Mouse (Mus musculus) testis, postnatal 10 days (tissue): ENCODE data around the gene Nfatc2ip.
A peak's percentile ranks its signal among the peaks of the same experiment; 100 is the strongest.
"Not testable (repeated sequence)": the region's sequence is repeated elsewhere in the genome, so short reads cannot be mapped to it uniquely, and the experiment has no call there.

Source experiments
- DNase-seq: peaks from one replicate; pipeline ENCODE4 v3.0.0; 2021; ENCODE audit warnings: low spot score

Nfatc2ip gene

DNA sequence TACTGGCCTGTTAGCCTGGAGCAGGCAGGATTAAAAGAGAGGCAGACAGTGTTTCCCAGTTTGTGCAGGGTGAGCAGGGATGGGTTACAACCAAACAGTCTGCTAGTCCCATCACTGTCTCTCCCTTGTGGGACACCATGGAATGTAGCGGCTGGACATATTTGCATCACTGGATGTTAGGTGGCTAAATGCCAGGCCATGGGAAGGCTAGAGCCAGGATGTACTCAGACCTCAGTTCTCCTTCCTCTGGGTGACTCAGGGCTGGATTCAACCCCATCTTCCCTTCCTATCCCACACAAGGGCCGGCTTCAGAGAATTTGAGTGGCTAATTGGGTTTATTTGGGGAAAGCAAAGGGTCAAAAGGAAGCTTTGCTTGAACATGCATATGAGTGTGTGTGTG lies 12.1 kb upstream of the Nfatc2ip start:
- no peak for DNase-seq

DNA sequence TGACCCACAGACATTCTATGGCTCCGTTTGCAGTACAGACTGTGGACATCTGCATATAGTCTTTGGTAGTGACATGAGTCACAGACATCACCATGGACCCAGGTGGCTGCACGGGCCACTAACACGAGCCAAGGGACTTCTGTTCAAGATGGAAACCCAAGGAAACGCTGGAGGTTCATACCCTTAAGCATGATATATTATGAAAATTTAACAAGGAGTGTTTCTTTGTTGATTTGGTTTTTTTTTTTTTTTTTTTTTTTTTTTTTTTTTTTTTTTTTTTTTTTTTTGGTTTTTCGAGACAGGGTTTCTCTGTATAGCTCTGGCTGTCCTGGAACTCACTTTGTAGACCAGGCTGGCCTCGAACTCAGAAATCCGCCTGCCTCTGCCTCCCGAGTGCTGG lies 6.0 kb upstream of the Nfatc2ip start:
- DNase-seq, result not testable (repeated sequence)

DNA sequence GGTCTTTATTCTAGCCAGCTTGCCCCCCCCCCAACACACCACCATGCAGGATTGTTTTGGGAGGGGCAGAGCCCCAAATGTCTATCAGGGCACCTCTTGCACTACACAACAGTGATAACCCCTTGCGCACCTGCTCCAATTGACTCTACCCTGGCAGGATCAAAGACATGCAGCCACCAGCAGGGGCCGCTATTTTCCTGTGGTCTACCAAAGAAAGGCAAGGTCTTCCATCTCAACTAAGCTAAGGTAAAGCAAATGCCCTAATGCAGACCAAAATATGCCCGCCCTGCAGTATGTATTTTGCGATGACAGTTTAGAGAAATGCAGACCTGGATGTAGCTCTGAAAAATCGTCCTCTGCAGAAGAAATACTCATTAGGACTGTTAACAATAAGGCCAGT lies 3.0 kb upstream of the Nfatc2ip start:
- peak; percentile 93 for DNase-seq

DNA sequence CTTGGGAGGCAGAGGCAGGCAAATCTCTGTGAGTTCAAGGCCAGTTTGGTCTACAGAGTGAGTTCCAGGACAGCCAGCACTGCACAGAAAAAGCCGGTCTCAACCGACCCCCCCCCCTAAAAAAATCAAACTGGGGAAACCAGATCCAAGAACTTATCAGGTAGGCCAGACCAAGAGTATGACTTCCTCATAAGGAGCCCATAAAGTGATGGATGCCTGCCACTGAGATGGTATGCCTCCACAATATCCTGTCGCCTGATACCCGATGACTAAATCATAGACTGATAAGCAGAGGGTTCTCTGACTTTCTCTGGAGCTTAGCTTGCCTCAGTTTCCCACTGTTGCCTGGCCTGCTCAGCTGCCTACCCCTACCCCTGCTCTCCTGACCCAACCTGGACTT lies 1.3 kb upstream of the Nfatc2ip start:
- DNase-seq, result no peak

DNA sequence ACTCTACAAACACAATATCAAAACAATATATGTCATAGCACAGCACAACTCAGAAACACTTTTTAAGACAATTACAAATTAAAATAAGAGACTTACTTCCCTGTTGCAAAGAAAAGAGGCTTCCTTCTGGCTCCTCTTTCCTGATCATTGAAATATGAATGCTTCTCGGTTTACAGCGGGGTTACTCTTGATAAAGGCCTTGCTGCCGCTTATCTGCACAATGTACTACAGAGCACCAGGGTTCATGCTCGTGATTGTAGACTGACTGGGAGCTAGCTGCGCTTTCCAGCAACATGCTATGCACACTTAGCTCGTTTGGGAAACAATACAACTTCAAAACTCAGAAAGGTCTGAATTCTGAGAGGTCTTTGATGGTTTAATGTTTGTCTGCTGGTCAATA lies 684 bp upstream of the Nfatc2ip start:
- DNase-seq, result no peak

DNA sequence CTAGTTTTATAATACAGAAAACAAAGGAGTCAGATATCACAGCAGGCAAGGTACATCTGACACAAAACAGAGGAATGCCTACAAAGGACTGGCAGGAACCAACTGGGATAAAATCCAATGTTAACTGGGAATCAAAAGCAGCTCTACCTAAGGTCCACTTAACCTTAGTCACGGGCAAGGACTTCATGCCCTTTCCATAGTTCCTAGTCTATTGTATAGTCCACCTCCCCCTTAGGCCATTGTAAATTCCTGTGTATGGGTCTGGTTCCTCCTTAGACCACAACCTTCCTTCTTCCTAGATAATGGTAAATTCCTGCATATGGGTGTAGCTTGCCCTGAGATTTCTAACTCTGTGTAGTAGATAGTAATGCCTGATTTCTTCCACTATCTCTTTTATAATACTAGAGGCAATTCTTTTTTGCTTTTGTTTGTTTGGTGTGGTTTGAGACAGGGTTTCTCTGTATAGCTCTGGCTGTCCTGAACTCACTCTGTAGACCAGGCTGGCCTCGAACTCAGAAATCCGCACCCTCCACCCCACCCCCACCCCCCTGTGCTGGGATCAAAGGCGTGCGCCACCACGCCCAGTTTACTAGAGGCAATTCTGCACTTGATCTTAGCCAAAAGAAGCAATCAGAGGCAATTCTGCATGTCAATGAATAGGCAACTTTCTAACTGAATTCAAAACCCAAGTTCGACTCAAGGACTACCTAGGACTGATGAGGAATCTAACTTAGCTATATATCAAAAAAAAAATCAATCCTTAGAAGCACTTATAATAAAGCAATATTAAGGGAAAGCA lies 4.3 kb downstream of the Nfatc2ip start:
- DNase-seq, result not testable (repeated sequence)

DNA sequence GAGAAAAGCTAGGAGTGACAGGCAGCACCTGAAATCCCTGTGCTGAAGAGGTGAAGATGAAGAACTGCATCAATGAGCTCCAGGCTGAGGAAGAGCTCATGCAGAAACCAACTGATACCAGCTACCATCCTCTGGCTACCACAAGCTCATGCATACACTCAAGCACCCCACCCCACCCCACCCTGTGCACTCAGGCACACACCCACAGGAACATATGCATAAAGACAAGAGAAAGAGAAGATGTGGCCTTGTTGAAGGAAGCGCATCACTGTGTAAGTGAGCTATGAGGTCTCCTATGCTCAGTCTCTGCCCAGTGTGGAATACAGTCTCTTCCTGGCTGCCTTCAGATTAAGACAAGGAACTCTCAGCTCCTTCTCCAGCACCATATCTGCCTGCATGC lies 8.4 kb downstream of the Nfatc2ip start:
- no peak for DNase-seq

DNA sequence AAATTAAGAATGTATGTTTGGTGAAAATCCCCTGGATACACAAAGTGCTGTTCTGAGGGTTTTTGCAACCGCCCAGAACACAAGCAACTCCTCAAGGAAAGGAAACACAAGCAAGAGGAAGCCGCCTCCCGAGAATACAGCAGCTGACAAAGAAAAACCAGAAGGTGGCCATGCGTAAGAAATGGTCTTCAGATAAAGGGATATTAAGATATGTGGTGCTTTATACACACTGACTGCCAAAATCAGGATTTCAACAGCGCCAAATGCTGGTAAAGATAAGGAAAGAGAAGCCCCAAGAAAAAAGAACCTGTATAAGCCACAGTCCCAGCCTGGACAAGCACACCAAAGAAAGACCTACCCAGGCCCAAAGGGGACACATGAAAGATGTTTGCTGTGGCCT lies 13.0 kb downstream of the Nfatc2ip start:
- no peak for DNase-seq

DNA sequence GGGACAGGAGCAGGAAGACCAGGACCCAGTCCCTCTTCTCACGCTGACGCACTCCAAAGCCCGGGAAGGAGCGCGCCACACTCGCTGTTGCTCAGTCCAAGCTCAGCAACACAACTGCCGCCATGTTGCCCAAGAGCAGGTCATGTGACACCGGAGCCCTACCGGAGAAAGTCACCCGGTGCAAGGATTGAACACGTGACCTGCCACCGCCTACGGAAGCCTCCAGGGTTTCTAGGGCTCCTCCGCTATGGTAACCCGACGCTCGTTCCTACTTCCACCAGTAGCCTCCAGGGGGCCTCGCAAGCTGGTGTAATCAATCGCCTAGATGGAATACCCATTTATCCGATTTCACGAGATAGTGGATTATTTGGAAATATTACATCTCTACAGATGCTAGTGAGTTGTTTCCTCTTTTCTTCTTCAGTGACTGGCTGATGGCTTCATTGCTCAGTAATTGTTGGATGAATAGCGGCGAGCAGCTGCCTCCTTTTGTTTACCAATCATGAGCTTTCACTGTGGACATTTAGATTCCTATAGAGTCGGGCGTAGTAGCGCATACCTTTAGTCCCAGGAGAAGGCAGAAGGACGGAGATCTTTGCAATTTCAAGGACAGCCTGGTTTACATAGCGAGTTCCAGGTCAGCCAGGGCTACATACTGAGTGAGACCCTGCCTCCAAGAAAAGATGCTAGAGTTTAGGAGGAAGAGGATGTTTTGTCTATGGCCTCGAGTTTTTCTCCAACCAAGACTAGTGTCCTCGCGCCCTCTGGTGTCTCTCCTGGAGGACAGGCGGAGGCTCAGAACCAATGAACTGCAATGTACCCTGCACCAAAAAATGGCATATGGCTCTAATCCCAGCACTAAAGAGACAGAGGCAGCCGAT lies 19.0 kb downstream of the Nfatc2ip start, which contains the start of gene Spns1:
Spns1 (minus strand) TSS at position 173 of the 881 bp plus-strand sequence.
- peak; percentile 95 for DNase-seq

DNA sequence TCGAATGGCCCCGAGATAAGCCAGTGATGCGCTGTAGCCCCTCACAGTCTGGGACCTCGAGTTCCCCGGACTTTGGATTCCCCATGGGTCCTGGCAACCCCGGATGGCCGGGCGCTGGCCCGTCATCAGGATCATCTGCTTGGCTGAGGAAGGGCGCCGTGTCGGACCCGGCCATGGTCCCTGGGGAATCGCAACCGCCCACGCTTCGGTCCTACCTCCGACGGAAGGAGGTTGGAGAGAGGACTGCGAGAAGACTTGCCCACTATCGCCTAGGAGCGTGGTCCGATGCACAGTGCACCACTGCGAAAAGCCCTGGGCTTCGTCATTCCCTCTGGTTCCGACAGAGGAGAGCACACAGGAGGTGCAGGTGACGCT lies 19.6 kb downstream of the Nfatc2ip start:
- peak; percentile 62 for DNase-seq

DNA sequence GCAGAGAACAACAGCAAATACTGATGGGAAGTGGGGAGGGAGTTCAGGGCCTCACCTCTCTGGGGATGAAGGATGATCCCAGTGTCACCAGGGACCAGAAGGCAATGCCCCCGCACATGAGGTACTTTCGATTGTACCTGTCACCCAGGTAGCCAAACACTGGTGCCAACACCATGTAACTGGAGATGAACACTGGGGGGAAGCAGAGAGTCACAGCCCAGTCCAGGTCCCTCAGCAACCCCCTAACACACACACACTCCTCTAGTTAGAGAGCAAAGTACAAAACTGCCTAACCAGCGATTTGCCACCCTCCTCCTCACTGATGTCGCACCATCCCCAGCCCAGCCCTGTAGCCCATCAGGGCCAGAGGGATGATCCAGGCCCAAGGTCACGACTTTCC lies 21.5 kb downstream of the Nfatc2ip start:
- no peak for DNase-seq

DNA sequence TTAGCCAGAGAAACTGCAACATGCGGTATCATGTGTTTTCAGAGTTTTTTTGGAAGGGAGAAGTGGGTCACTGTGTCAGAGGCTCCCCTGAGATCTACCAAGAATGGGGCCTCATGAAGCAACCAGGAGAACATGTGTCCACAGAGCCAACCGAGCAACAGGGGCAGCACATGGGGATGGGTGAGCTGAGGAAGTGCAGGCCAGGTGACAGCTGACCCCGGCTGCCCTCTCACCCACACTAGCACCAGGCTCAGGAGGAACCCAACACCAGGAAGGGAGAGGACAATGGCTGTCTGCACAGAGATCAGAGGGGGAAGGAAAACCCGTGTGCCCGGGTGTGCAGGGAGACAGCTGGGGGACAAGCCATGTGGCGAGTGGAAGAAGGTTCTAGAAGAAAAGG lies 22.0 kb downstream of the Nfatc2ip start:
- no peak for DNase-seq

DNA sequence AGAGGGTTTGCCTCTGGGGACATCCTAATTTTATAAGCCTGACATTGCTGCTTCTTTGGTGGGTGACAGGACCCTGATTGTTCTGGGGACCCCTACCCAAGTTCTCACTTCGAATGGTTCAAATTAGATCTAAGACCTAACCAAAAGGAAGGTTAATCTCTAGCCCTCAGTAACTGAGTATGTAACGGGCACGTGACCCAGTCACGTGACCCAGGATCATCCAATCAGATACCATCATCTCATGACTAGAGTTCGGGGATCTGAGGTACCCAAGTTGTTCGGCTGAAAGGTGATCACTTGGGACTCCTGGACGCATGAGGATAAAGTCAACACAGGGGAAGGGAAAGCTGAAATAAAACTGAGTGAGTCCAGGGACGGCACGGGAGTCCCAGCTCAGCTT lies 23.5 kb downstream of the Nfatc2ip start:
- no peak for DNase-seq

DNA sequence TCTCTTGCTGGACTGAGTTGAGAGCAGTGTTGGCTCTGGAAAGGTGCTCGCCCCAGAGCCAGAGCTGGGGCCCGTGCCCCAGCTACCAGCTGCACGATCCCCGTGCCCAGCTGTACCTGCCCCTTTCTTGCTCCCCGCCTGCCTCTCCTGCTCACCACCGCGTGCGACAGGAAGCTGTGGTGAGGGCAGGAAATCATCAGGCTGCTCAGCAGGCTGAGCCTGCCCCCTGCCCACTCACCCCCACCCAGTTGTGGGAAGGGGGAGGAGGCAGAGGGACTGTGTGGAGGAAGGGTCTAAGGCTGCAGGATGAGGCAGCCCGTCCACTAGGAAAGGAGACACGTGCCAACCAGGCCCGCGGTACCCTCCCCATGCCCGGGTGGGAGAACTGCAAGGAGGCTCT lies 27.1 kb downstream of the Nfatc2ip start, which contains the start of gene Lat:
Lat (minus strand) TSS at position 178 of the 400 bp plus-strand sequence.
- DNase-seq, result no peak

DNA sequence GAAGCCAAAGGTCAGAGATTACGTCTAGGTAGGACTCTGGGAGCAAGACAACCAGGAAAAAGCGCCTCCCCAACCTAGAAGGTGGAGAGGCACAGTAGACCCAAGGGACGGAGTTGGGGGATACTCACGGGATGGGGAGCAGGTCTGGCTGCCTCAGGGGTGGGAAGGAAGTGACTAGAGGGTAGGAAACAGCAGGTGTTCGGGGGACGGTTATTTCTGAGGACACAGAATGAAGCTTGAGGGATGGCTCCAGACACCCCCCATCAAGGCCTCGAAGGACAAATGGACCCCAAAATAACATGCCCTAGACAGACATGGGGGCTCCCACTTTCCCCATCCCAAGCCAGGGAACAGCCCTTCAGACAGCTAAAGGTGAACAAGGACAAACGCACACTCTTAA lies 28.2 kb downstream of the Nfatc2ip start:
- no peak for DNase-seq

DNA sequence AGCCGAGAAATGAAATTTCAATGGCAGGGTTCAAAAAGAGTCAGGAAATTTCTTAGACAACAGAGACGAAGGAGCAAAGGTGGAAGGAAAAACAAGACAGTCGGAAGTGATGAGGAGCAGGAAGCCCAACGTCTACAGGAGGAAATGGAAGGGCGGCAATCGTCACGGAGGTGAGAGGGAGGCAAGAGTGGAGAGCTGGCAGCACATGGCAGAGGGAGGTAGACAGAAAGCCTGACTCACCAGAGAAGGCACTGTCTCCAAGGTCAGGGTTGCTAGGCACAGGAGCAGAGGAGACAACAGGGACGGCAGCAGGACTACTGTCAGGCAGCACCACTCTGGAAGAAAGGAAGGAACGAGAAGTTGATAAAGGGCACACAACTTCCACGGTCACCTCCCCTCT lies 28.9 kb downstream of the Nfatc2ip start:
- DNase-seq, result no peak

DNA sequence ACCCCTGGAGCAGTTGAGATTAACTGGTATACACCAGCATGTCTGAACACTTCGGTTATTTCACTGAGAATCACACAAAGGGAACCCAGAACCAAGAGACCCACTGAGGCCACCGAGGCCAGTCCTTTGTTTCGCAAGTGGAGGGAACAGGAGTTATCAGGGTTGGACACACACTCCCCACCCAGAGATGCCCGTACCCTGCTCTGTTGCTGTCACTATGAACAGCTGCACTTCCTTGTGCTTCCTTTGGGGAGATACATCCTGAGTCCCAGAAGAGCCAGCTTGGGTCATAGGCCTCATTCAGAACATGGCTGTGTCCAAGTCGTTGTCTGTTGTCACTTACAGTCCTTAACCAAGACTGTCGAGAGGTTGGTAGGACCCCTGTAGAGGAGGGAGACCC lies 33.5 kb downstream of the Nfatc2ip start:
- no peak for DNase-seq

DNA sequence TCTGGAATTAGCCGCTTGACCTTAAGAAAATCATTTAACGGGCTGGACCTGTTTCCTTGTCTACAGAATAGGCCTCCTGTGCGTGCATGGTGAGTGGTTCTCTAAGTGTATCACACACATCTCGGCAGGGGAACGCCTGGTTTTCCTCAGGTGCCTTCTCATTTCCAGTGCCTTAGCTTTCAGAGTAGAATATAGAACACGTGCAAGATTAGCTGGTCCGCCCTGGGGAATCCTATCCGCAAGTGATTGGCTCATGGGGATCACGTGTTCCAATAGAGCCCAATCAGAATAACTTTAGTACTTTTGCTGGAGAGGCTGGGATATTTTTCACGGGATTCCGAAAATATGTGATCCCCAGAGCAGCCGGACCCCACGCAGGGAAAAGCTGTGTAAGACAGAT lies 37.5 kb downstream of the Nfatc2ip start:
- no peak for DNase-seq

DNA sequence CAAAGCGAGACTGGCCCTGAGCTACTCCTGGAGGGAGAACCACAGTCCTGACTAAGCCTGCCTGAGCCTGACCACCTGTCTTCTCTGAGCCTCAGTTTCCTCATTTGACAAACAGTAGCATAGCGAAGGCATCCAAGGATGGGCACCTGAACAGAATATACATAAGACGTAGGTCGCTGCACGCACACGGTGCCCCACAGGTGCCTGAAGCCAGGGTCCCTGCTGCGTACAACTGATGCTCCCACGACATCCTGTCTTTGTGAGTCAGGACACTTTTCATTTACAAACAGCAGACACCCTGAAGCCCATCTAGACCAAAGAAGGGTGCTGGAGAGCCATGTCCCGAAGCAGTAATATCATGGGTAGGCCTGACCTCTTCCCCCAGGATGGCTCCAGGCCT lies 38.1 kb downstream of the Nfatc2ip start:
- no peak for DNase-seq

DNA sequence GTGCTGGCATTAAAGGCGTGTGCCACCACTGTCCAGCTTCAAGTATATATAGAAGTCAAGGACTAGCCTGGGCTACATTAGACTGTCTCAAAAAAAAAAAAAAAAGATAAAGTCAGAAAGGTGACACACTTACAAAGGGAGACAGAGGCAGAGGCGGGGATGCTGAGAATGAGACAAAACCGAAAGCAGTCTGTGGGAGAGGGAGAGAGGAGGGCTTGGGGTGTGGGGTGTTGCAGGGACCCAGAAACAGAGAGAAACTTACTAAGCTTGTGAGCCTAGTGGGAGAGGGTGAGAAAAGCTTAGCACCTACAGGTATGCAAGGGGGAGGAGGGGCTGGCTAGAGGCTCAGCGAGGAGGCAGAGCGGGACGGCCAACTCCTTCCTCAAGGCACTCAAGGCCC lies 38.7 kb downstream of the Nfatc2ip start:
- DNase-seq, result no peak

DNA sequence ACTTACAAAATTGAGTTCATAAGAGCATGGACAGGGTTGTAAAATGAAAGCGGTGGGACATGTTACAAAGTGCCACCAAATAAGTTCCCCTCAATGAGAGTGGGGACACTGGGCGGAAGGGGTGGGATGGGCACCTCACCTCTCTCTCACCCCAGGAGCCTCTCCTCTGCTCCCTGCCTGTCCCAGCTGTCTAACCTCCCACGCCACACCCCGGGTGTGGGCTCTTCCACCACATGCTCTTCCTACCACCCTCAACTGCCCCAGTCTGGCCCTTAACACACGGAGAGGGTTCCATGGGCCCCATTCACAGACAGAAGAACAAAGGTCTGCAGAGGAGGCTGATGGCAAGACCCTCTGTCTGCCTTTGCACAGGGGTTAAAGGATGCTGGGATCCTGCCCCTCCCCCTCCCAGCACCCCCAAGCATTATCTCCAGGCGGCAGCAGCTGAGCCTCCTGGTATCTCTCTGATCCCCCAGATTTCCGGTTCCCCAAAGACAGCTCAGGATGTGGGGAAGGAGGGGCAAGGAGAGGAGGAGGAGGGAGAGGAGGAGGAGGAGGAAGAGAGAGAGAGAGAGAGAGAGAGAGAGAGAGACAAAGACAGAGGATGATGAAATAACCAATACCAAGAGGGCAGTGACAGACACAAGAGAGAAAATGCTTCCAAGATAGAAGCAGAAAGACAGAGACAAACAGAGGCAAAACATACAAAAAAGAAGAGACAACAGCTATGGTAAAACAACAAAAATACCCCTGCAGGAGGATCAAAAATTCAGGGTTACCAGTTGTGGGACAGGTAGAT lies 39.5 kb downstream of the Nfatc2ip start:
- no peak for DNase-seq

DNA sequence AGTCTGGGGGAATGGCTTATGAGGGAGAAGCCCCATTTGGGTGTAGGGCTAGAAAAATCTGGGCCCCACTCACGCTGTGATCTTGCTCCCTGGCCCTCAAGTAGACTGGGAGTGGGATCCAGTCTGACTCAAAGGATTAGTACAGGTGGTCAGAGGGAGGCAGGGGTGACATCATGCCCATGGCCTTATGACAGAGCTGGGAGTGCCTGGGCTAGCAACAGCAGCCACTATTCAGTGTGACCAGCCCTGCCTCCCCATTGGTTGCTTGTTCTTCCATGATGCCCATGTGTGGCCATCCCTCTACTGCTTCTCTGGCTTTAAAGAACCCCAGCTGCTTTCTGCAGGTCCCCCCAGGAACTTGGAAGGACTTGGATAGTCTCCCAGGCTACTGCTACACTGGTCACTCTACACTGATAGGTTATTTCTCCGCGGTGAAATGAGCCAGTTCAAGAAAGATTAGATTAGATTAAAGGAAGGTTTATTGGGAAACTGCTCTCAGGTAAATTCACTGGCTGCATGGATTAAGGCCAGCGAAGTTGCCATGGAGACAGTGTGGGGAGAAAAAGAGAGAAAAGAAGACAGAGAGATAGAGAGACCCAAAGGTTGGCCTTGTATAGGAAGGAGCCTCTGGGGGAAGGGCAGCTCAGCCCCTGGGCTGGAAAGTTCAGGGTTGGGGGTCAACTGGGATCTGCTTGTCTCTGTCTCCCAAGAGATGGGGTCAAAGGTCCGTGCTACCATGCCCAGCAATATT lies 40.5 kb downstream of the Nfatc2ip start:
- no peak for DNase-seq
